Mouse (Mus musculus) ovary, postnatal 14 days (tissue): ENCODE results near the gene Myh14.
"Not testable (repeated sequence)": the region's sequence is repeated elsewhere in the genome, so short reads cannot be mapped to it uniquely, and the experiment has no call there.

Experiments used
- DNase-seq: peaks from one replicate; pipeline ENCODE4 v3.0.0; 2022; ENCODE audit warnings: low spot score

The Myh14 gene

DNA sequence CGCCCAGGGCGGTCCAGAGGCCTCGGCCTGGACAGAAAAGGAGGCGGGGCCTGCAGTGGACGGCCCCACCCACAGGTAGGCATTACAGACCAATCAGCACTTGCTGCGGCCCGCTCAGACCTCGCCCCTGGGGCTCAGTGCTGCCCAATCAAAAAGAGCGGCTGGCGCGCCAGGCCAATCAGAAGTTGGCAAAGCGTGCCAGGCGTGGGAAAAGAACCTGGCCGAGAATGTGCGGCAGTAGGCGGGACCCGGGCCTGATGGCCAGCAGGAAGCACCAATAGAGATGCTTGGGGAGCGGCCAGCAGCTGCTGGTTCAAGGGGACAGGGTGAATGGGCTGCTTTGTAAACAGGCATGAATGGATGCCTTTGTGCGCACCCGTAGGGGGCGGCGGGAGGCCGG is at the start of gene Myh14:
Myh14 (minus strand) TSS at position 41 of the 400 bp plus-strand sequence.
- peak; percentile 76 for DNase-seq

GRCm38 (mm10) chr7:44709881-44710280 is 39.2 kb upstream of the Myh14 start:
- no peak for DNase-seq

GRCm38 (mm10) chr7:44708574-44708973 is 37.9 kb upstream of the Myh14 start, which contains the start of gene Izumo2:
Gene Izumo2 (plus strand): TSS chr7:44708742.
- no peak for DNase-seq

DNA sequence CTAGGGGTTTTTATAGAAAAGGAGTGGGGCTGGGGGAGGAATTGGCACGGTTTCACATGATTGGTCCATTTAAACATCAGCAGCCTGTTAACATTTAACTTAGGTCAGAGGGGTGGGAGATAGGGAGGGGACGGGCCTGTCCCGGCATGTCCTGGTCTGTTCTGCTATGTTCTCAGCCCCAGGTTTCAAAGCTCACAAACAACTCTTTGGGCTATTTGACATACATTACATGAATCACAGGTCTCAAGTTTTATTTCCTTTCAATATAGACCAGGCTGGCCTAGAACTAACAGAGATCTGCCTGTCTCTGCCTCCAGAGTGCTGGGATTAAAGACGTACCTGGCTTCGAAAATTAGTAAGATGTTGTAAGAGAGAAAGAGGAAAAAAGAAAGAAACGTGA is 37.5 kb upstream of the Myh14 start:
- DNase-seq, result not testable (repeated sequence)

- no peak for DNase-seq
Measured at GRCm38 (mm10) chr7:44707169-44707675, 36.6 kb upstream of the Myh14 start.

DNA sequence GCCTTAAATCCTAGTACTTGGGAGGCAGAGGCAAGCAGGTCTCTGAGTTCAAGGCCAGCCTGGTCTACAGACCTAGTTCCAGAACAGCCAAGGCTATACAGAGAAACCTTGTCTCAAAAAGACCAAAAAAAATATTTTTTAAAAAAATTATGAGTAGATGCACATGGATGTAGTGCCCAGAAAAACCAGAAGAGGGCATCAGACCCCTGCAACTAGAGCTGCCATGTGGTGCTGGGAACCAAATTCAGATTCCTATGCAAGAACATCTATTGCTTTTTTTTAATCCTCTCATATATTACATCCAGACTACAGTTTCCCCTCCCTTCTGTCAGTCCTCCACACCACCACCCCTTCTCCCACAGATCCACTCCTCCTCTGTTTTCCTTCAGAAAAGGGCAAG is 35.7 kb upstream of the Myh14 start:
- DNase-seq, result no peak

DNA sequence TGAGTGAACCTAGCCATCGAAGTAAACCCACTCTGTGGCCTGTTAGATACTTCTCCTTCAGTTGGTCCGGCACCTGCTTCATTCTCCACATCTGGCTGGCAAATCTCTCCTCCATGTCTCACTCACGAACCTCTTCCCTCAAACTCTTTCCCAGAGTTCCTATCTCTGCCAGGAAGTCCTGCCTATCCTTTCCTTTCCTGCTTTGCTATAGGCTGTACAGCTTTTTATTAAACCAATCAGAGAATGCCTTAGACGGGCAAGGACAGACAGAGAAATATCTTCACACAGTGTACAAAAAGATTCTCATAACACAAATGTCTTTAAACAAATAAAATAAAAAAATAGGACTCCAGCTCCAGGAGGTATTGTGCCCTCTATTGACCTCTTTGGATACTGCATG is 34.4 kb upstream of the Myh14 start:
- DNase-seq, result no peak

GRCm38 (mm10) chr7:44704363-44704762 is 33.7 kb upstream of the Myh14 start:
- peak; percentile 25 for DNase-seq

DNA sequence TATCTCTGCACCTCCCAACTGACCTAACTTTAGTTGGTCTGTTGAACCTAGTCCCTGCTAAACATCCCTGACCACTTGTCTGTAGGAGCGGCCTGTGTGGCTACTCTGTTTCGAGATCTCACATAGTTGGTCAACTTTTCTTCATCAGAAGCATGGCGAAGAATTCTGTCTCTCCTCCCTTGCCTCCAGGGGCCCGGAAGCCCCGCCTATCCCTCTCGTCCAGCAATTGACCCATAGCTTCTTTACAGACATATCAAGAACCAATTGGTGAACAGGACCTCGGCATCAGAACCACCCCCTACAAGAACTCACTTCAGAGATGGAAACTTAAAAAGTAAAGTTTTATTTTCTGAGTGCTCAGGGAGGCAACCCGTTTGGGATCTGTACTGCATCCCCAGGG is 32.3 kb upstream of the Myh14 start:
- no peak for DNase-seq

DNA sequence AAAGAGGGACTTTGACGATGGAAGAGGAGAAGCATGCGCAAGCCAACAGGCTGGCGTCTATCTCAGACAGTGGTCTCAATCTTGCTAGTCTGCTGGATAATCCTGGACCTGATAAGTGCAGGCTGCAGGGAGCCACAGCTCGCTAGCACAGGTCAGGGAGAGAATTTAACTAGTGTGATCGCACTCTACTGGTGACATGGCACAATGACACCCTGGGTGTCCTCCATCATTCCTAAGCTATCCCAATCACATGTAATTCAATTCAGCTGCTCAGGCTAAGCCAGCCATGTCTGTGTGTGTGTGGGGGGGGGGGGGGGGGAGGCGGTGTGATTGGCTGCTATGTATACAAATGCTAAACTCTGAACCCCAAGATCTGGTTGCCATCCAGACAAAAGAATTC is 31.3 kb upstream of the Myh14 start:
- DNase-seq, result no peak

- no peak for DNase-seq
Measured at GRCm38 (mm10) chr7:44697980-44698379, 27.3 kb upstream of the Myh14 start.

- peak; percentile 64 for DNase-seq
Measured at GRCm38 (mm10) chr7:44697191-44697710, 26.6 kb upstream of the Myh14 start.

GRCm38 (mm10) chr7:44695223-44695622 is 24.6 kb upstream of the Myh14 start:
- no peak for DNase-seq

GRCm38 (mm10) chr7:44693427-44694175 is 23.0 kb upstream of the Myh14 start:
- DNase-seq, result no peak

GRCm38 (mm10) chr7:44689331-44689730 is 18.7 kb upstream of the Myh14 start:
- no peak for DNase-seq

- no peak for DNase-seq
Measured at GRCm38 (mm10) chr7:44688890-44689289, 18.2 kb upstream of the Myh14 start.

DNA sequence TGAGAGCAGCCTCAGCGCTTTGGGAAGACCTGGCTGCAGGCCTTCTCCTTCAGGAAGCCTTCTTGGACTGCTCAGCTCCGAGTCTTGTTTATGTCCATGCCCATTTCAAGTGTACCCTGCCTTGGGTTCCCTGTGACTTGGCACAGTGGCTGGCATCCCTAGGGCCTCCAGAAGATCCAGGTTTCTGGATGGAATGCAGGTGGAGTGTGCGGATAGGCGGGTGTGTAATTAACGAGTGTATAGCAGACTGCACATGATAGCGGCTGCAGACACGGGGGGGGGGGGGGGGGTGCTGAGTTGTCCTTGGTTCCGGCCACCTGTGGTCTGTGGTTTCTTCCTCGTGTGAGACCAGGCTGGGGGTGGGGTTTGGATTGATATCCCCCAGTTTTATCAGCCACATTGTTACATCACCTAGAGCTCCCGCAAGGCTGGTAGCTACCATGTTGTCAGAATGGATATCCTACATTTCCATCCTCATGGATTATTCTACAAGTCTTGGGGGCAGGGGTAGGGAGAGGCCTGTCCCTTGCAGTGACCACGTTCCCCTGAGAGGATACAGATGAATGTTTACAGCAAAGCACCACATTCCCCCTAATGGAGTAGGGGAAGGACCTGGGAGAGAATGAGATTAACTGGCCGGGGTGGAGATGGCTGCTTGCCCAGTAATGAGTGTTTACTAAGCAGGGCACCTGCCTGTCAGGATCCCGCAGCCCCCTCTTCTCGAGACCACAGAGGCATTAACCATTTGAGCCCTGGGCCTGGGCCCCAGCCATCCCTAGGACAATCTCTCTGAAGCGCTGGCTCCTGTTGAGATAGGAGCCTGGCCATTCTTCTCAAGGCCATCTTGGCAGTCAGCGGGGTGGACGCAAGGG is 15.1 kb upstream of the Myh14 start:
- peak; percentile 33 for DNase-seq

DNA sequence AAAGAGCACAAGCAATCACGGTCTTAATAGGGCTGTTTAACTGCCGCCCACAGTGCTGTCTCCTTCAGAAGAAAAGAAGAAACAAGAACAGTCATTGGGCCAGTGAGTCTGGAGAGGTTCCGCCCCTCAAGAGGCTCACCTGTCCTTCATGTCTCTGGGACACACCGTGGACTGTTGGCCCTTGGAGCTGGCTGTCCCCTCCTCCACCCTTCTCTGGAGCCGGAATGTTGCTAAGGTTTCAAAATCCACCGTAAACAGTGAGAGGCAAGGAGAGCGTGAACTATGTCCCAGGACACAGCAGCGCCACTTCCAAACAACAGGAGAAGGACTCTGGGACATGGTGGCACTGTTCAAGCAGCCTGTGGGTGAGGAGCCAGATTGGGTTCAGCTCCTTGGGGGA is 13.0 kb upstream of the Myh14 start:
- no peak for DNase-seq

GRCm38 (mm10) chr7:44676611-44677010 is 6.0 kb upstream of the Myh14 start:
- no peak for DNase-seq

DNA sequence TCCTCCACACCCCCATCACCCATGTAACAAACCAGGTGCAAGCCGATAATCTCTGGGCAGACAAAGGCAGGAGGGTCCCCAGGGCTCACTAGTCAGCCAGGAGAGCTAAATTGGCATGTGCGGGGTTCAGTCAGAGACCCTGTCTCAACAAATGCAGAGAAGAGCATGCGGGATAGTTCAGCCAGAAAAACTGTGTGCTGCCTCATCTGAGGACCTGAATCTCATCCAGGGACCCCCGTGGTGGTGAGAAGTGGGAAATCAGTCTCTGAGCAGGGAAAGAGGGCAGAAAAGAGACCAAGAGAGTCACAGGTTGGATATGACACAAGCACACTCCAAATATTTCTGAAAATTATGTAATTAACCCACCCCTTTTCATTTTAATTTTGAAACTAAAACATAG is 5.5 kb upstream of the Myh14 start:
- no peak for DNase-seq

- DNase-seq, result no peak
Measured at GRCm38 (mm10) chr7:44675171-44675570, 4.5 kb upstream of the Myh14 start.

- DNase-seq, result no peak
Measured at GRCm38 (mm10) chr7:44674511-44674910, 3.9 kb upstream of the Myh14 start.

GRCm38 (mm10) chr7:44672193-44672592 is 1.6 kb upstream of the Myh14 start:
- DNase-seq, result no peak
